Comparison of ENCODE assay signal across 8 mouse cellular contexts in the genomic region with DNA sequence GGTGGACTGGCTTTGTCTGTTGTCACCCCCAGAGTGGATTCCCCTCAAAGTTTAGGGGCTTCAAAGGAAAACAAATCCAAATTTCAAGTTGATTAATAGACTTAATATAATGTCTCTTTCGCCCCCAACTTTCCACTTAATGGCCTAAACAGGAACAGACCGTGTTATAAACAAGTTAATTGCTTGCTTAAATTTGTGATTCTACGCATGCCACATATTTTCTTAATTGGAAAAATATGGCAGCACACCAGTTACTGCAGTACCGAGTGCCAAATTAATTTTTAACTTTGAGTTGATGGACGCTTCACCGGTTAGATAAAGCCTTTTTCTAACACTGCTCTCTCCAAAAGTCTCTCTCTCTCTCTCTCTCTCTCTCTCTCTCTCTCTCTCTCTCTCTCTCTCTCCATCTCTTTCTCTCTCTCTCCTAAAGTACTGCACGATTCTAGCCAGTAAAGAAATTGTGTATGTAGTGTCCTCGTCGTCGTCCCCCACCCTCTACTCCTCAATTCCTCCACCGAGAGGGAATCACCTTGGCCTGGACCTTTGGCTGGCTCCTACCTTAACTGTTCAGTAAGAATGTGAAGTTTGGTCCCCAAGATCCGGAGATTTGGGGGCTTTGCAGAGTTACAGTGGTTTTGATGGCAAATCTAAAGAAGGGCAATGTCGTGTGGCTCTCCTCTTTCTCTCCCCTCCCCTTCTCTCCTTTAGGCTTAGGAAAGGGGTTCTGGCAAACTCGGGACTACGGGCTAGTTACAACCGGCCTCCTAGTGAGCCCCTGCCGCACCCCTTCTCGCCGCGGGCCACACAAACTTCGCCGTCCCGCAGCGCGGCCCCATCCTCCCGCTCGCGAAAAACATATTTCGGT. TPM values are rescaled to one million over a fixed set of nuclear protein-coding genes. Genes with fewer than 3 reads are reported as not detected.
DNase-seq lines count a peak whose midpoint lies in the region; ATAC-seq and TF ChIP-seq lines count a peak whose summit lies in the region.

No protein-coding gene starts in this region.

- POLR2A ChIA-PET in Patski (lab: Charles Lee), result interaction anchor here (1.3 kb wide), 1 partner anchor 208 kb away, joined by 3 read pairs; no protein-coding TSS in a partner anchor

- H3K27me3 ChIP-seq in E14TG2a.4 (ENCODE audit: insufficient read depth, low read length) (peaks cover 72% of the 10 kb centered on the region), Patski (no peaks in the 10 kb centered on the region)
- H3K27me3 ChIP-seq in heart, embryonic 15.5 days, result peaks cover 74% of the 10 kb centered on the region
- H3K27me3 ChIP-seq in liver, embryonic 15.5 days, result peaks cover 86% of the 10 kb centered on the region

- no peak for TF ChIP-seq CTCF in E14TG2a.4 (conservative IDR thresholded peaks at IDR 0.05; ENCODE audit: low read length)
- TF ChIP-seq CTCF in Patski (IDR thresholded peaks at IDR 0.05), result no peak

- peaks cover 27% of the 10 kb centered on the region for H3K4me1 ChIP-seq in E14TG2a.4 (replicated peaks; ENCODE audit: low read depth, low read length)
- peaks cover 32% of the 10 kb centered on the region for H3K4me1 ChIP-seq in heart, embryonic 15.5 days (replicated peaks)
- H3K4me1 ChIP-seq in liver, embryonic 15.5 days (replicated peaks), result peaks cover 24% of the 10 kb centered on the region

- no peak for DNase-seq in Patski (ENCODE audit: low read depth, low spot score)
- no peak for DNase-seq in right cerebral cortex, postnatal 10 days (ENCODE audit: low spot score in 2 of 2)
- DNase-seq in spleen, adult 12 weeks (ENCODE audit: low spot score), result no peak
- no peak for DNase-seq in ovary, postnatal 10 days (ENCODE audit: low spot score)
- no peak for DNase-seq in lung, adult 18-20 months

- no peaks in the 10 kb centered on the region for H3K36me3 ChIP-seq in E14TG2a.4 (ENCODE audit: insufficient read depth, low read length)
- no peaks in the 10 kb centered on the region for H3K36me3 ChIP-seq in heart, embryonic 15.5 days
- H3K36me3 ChIP-seq in liver, embryonic 15.5 days (replicated peaks), result no peaks in the 10 kb centered on the region

- CTCF ChIA-PET in Patski (lab: Charles Lee), result no interaction called here

- H3K27ac ChIP-seq in heart, embryonic 15.5 days, result no peak overlapping the region
- H3K27ac ChIP-seq in liver, embryonic 15.5 days (replicated peaks), result no peak overlapping the region

- peak overlapping the region; percentile 77 for H3K4me3 ChIP-seq in E14TG2a.4 (replicated peaks; ENCODE audit: low read length)
- peak overlapping the region; percentile 62 for H3K4me3 ChIP-seq in heart, embryonic 15.5 days
- peak overlapping the region; percentile 47 for H3K4me3 ChIP-seq in liver, embryonic 15.5 days (replicated peaks)

- H3K9me3 ChIP-seq in E14TG2a.4 (ENCODE audit: low read length), result no peaks in the 10 kb centered on the region
- H3K9me3 ChIP-seq in heart, embryonic 15.5 days (replicated peaks), result no peaks in the 10 kb centered on the region
- H3K9me3 ChIP-seq in liver, embryonic 15.5 days (replicated peaks), result no peaks in the 10 kb centered on the region

- in situ Hi-C loops in Patski (cut with MboI; ENCODE audit: low pct_unique_long_range_greater_than_20kb), result loop anchor here (10.0 to 25.0 kb wide), 4 partner anchors 364 to 1018 kb away; partner anchors contain the start of genes Ccnl1 and Veph1

- 4% methylated on average over 29 of the region's 29 CpGs for WGBS in heart, embryonic 15.5 days
- WGBS in liver, embryonic 15.5 days (ENCODE audit: insufficient replicate concordance), result 2% methylated on average over 29 of the region's 29 CpGs

- peak overlapping the region; percentile 21; the same call in 1 of the 2 replicates for H3K9ac ChIP-seq in heart, embryonic 15.5 days
- no peak overlapping the region for H3K9ac ChIP-seq in liver, embryonic 15.5 days

- peak; percentile 24 for ATAC-seq in Patski
- ATAC-seq in heart, embryonic 15.5 days (replicated peaks; ENCODE audit: insufficient number of reproducible peaks, insufficient read depth, low FRiP score, low read depth), result no peak
- ATAC-seq in liver, embryonic 15.5 days (ENCODE audit: insufficient read depth), result no peak

- H3K4me2 ChIP-seq in heart, embryonic 15.5 days, result peak overlapping the region; percentile 96
- peak overlapping the region; percentile 71 for H3K4me2 ChIP-seq in liver, embryonic 15.5 days

RNA-seq across cellular contexts. Expression of gene Rsrc1, which starts 0.8 kb away (rescaled TPM):
- 103 TPM for polyA plus RNA-seq in Patski (2021)
- polyA plus RNA-seq in heart, embryonic 15.5 days (2015; fragmentation: Nextera tagmentation; extraction: Ambion mirVana), result 19.6 and 21.3 TPM in 2 replicates
- 6.1 and 6.6 TPM in 2 replicates for polyA plus RNA-seq in liver, embryonic 15.5 days (2015; fragmentation: Nextera tagmentation; extraction: Ambion mirVana)

RNA-seq across cellular contexts. Expression of gene Shox2, which starts 1.2 kb away (rescaled TPM):
- 69.0 TPM for polyA plus RNA-seq in Patski (2021)
- polyA plus RNA-seq in heart, embryonic 15.5 days (2015; fragmentation: Nextera tagmentation; extraction: Ambion mirVana), result 3.9 and 6.9 TPM in 2 replicates
- polyA plus RNA-seq in liver, embryonic 15.5 days (2015; fragmentation: Nextera tagmentation; extraction: Ambion mirVana), result 0.10 and 0.20 TPM in 2 replicates
